Mouse (Mus musculus) lung, embryonic 15.5 days (tissue): ENCODE data around the gene Hdhd3. TPM values are rescaled to one million over a fixed set of nuclear protein-coding genes. Genes with fewer than 3 reads are reported as not detected.

Experiments
- ATAC-seq: fragments of 200-750 bp; cut with Nextera tagmentation; 2 replicates; pipeline ENCODE4 v1.8.0; 2017; ENCODE audit warnings: moderate number of reproducible peaks, borderline replicate concordance; ENCODE audit not compliant: low FRiP score, low TSS enrichment; ENCODE audit errors: extremely low read depth
- H3K27ac ChIP-seq: fragments of 300-500 bp; sonication (generic); 2 replicates; pipeline ENCODE4 v1.5.1; 2015; ENCODE audit warnings: moderate library complexity, mild to moderate bottlenecking, inconsistent platforms
- H3K27me3 ChIP-seq: fragments of 300-500 bp; sonication (generic); 2 replicates; pipeline ENCODE4 v1.6.1; 2015; ENCODE audit warnings: inconsistent platforms
- H3K36me3 ChIP-seq: fragments of 300-500 bp; sonication (generic); 2 replicates; pipeline ENCODE4 v1.6.1; 2015; ENCODE audit warnings: inconsistent platforms
- H3K4me1 ChIP-seq: fragments of 300-500 bp; sonication (generic); 2 replicates; pipeline ENCODE4 v1.6.1; 2015; ENCODE audit warnings: inconsistent platforms
- H3K4me2 ChIP-seq: fragments of 300-500 bp; sonication (generic); 2 replicates; pipeline ENCODE4 v1.6.1; 2015; ENCODE audit warnings: inconsistent platforms, mild to moderate bottlenecking, moderate library complexity
- H3K4me3 ChIP-seq: fragments of 300-500 bp; sonication (generic); 2 replicates; pipeline ENCODE4 v1.5.1; 2015; ENCODE audit warnings: mild to moderate bottlenecking, inconsistent platforms
- H3K9ac ChIP-seq: fragments of 300-500 bp; sonication (generic); 2 replicates; pipeline ENCODE4 v1.6.1; 2015; ENCODE audit warnings: inconsistent platforms
- H3K9me3 ChIP-seq: fragments of 300-500 bp; sonication (generic); 2 replicates; pipeline ENCODE4 v1.6.1; 2016; ENCODE audit warnings: inconsistent platforms
- WGBS: fragments of 180-500 bp; shearing (Covaris S2); methylation state at CpG from one replicate; pipeline ENCODE4 v1.1.7; 2015; 5-methylcytosine and 5-hydroxymethylcytosine counted together
- polyA plus RNA-seq: library from polyadenylated mRNA; unstranded; fragments of >200 nt; fragmentation: Nextera tagmentation; extraction: Ambion mirVana; gene quantifications from 2 replicates; pipeline ENCODE4 v1.2.1, GENCODE M21; 2015

The Hdhd3 gene
- polyA plus RNA-seq, 1 experiment from 2014 or later = 18.6 TPM

- Histone ChIP-seq H3K27ac (peak overlapping the region; percentile 89), H3K4me2 (peak overlapping the region; percentile 75), H3K9ac (peak overlapping the region; percentile 66), H3K4me1 (peaks cover 59% of the 10 kb centered on the region), H3K9me3 (no peaks in the 10 kb centered on the region), H3K36me3 (peaks cover 21% of the 10 kb centered on the region), H3K27me3 (no peaks in the 10 kb centered on the region), H3K4me3 (peak overlapping the region; percentile 75)
- WGBS = 1% methylated on average over 26 of the region's 26 CpGs
- peak; percentile 66; the same call in 1 of the 2 replicates for ATAC-seq
Observed at GRCm38 (mm10) chr4:62519122-62519848, 16.0 kb upstream of the Hdhd3 start.

GRCm38 (mm10) chr4:62518416-62519121 is 15.3 kb upstream of the Hdhd3 start:
- Histone ChIP-seq H3K4me3 (peak overlapping the region; percentile 75), H3K4me1 (peaks cover 56% of the 10 kb centered on the region), H3K27me3 (no peaks in the 10 kb centered on the region), H3K27ac (peak overlapping the region; percentile 89), H3K36me3 (peaks cover 18% of the 10 kb centered on the region), H3K9ac (peak overlapping the region; percentile 66), H3K9me3 (no peaks in the 10 kb centered on the region), H3K4me2 (peak overlapping the region; percentile 75)
- ATAC-seq = peak; percentile 5; the same call in 1 of the 2 replicates
- WGBS = 30% methylated on average over 13 of the region's 13 CpGs

DNA sequence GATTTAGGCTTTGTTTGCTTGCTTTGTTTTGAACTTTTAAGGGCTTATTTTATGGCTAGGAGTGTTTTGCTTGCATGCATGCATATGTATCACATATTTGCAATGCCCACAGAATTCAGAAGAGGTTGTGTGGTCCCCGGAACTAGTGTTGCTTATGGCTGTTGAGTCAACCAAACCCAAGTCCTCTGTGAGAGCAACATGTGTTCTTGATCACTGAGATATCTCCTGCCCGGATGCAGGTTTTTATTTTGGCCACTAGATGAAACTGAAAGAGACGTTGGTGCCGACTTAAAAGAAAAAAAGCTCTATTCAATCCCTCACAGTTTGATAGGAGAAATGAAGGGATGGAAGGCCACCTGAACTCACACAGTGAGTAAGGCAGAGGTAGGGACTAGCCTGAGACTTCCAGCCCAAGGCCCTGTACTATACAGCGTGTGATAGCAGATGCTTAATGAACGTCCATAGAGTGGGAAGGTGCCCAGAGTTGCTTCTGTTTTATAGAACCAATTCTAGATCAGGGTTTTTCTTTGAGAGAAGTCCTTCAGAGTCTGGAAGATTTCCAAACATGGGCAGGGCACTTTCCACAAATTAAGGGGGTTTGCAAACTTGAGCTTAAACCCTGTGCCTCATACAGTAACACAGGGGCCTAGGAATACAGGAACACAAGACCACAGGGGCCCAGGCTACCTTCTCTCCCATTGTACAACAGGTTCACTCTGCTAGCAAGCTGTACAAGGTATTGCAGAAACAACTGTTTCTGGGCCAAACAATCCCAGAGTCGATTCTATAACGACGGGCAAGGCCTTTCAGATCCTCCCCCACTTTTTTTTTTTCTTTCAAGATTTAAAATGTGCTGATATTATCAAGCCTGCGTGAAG is 14.5 kb upstream of the Hdhd3 start:
- Histone ChIP-seq H3K36me3 (peaks cover 17% of the 10 kb centered on the region), H3K9me3 (no peaks in the 10 kb centered on the region), H3K4me1 (peaks cover 52% of the 10 kb centered on the region), H3K27ac (peak overlapping the region; percentile 89), H3K4me2 (peak overlapping the region; percentile 75), H3K9ac (0 out of 2 replicates have a peak overlapping the region, but pooled peaks have one; percentile 66), H3K27me3 (no peaks in the 10 kb centered on the region), H3K4me3 (peak overlapping the region; percentile 75)
- WGBS = 67% methylated on average over 10 of the region's 10 CpGs
- no peak for ATAC-seq

DNA sequence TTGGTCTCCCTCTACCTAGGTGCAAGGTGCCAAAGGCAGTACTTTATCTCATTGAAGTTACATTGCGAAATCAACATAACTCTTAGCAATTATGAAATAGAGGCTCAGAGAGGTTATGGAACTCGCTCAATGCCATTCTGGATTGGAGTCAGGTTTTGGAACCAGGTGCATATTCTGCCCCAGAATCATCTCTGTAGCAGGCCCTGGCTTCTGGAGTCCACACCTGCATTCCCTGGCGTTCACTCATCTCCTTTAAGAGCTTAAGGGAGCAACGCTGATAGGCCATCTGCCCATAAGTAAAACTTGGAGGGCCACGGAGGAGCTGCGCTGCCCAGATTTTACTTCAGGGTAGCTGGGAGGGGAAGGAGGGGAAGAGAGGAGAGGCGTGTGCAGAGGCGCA is 13.8 kb upstream of the Hdhd3 start:
- no peaks in the 10 kb centered on the region for H3K9me3 ChIP-seq
- H3K9ac ChIP-seq = no peak overlapping the region
- H3K27me3 ChIP-seq = no peaks in the 10 kb centered on the region
- no peak overlapping the region for H3K4me3 ChIP-seq
- 71% methylated on average over 8 of the region's 8 CpGs for WGBS
- peak overlapping the region; percentile 89 for H3K27ac ChIP-seq
- peak overlapping the region; percentile 75; the same call in 1 of the 2 replicates for H3K4me2 ChIP-seq
- H3K4me1 ChIP-seq = peaks cover 52% of the 10 kb centered on the region
- no peak for ATAC-seq
- peaks cover 18% of the 10 kb centered on the region for H3K36me3 ChIP-seq

DNA sequence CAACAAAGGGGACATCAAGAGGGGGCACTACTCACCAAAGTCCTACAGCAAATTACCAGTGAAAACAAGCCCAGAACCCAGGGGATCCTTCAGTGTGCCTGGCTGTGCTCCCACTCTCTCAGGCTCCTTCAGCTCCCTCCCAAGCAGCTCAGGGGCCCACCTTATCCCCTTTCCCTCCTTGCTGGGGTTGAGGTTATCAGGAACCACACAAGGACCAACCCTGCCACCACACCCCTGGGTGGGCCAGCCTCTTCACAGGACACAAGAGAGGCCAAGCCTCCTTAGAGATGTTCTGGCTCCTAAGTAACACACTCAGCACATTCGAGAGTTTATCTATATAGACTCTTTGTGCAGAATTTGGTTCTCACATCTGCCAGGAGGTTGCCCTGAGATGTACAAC is 13.3 kb upstream of the Hdhd3 start:
- H3K4me1 ChIP-seq = peaks cover 52% of the 10 kb centered on the region
- peaks cover 21% of the 10 kb centered on the region for H3K36me3 ChIP-seq
- no peaks in the 10 kb centered on the region for H3K9me3 ChIP-seq
- H3K27ac ChIP-seq = peak overlapping the region; percentile 89
- no peak overlapping the region for H3K9ac ChIP-seq
- peak overlapping the region; percentile 35 for H3K4me2 ChIP-seq
- H3K27me3 ChIP-seq = no peaks in the 10 kb centered on the region
- no peak overlapping the region for H3K4me3 ChIP-seq
- 52% methylated on average over 1 of the region's 1 CpGs for WGBS
- ATAC-seq = peak; percentile 21; the same call in 1 of the 2 replicates

DNA sequence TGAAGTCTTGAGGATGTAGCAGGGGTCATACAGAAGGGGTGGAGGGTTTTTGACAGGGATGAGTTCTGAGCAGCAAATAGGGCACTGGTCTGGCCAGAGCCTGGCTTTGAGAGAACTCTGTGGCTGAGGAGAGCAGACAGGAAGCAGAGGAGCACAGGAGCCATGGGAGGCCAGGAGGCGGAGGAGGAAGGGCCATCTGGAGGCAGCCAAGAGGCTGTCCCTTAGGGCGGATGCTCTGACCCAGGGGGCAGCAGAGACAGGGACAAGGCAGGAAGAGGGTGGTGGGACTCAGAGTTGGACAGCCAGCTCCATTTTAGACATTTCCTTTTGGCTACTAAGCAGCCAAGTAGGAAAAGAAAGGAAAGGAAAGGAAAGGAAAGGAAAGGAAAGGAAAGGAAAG is 12.8 kb upstream of the Hdhd3 start:
- no peak overlapping the region for H3K4me3 ChIP-seq
- no peaks in the 10 kb centered on the region for H3K9me3 ChIP-seq
- no peak for ATAC-seq
- peaks cover 24% of the 10 kb centered on the region for H3K36me3 ChIP-seq
- H3K27me3 ChIP-seq = no peaks in the 10 kb centered on the region
- H3K27ac ChIP-seq = peak overlapping the region; percentile 89
- 33% methylated on average over 2 of the region's 2 CpGs for WGBS
- peaks cover 52% of the 10 kb centered on the region for H3K4me1 ChIP-seq
- no peak overlapping the region; the same call in 1 of the 2 replicates for H3K9ac ChIP-seq
- H3K4me2 ChIP-seq = peak overlapping the region; percentile 35

DNA sequence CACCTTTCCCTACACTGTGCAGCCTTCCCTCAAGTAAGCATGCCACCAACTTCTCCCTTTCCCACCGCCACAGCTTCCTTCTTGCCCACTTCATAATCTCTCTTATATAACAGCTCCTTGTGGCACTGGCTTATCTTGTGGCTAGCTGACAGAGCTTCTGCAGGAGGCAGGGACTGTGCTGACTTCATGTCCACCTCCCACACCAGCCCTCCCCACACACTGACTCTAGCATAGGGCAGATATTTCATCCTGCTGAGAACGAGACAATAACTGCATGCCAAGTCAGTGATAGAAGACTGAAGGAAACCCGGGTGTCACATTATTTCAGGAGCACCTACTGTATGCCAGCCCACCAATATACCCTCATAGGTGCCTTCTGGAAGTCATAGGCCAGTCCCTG is 12.2 kb upstream of the Hdhd3 start:
- WGBS = 57% methylated on average over 3 of the region's 3 CpGs
- no peak for ATAC-seq
- Histone ChIP-seq H3K36me3 (peaks cover 30% of the 10 kb centered on the region), H3K4me3 (no peak overlapping the region), H3K4me1 (peaks cover 52% of the 10 kb centered on the region), H3K27ac (peak overlapping the region; percentile 89), H3K27me3 (no peaks in the 10 kb centered on the region), H3K9ac (no peak overlapping the region), H3K4me2 (peak overlapping the region; percentile 35; the same call in 1 of the 2 replicates), H3K9me3 (no peaks in the 10 kb centered on the region)

DNA sequence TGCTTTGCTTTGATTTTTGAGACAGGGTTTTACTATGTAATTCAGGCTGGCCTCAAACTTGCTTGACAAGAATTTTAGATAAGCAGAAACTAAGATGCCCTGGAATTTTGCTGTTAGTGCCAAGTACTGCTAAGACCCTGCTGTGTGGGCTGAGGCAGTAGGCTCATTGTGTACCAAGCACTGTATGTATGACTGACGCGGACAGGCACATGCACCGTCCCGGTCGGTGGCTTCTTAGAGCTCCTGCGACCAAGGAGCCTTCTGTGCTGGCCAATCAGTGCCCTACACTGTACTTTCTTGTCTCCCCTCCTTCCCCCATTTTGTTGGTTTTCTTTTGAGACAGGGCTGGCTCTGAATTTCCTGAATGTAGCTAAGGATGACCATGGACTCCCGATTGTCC is 11.7 kb upstream of the Hdhd3 start:
- H3K27me3 ChIP-seq = no peaks in the 10 kb centered on the region
- H3K27ac ChIP-seq = peak overlapping the region; percentile 89
- H3K4me3 ChIP-seq = no peak overlapping the region
- H3K9me3 ChIP-seq = no peaks in the 10 kb centered on the region
- H3K9ac ChIP-seq = no peak overlapping the region
- H3K4me1 ChIP-seq = peaks cover 52% of the 10 kb centered on the region
- 61% methylated on average over 7 of the region's 7 CpGs for WGBS
- H3K4me2 ChIP-seq = peak overlapping the region; percentile 35; the same call in 1 of the 2 replicates
- no peak for ATAC-seq
- peaks cover 35% of the 10 kb centered on the region for H3K36me3 ChIP-seq

DNA sequence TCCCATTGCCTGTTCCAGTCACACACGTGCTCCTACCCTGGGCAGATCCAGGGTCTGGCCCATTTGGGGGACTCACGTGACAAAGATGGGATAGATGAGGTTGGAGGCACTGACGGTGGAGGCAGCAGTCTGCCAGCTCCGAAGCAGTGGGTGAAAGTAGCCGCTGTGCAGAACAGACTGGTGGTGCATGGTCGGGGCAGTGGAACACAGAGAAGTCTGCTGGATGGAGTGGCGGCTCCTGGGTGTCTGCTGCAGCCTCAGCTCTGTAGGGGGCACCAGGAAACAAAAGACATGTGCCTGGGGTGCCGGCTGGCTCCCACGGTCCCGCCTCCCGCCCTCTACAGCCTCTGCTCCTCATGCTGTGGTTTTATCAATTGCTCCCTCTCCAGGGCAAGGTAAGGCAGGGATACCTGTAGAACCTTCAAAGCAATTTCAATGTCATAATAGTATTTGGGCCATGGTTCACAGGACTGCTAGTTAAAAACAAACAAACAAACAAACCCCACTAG is 10.8 kb upstream of the Hdhd3 start:
- Histone ChIP-seq H3K4me3 (no peak overlapping the region), H3K9me3 (no peaks in the 10 kb centered on the region), H3K27me3 (no peaks in the 10 kb centered on the region), H3K4me1 (peaks cover 49% of the 10 kb centered on the region), H3K9ac (no peak overlapping the region), H3K27ac (no peak overlapping the region), H3K4me2 (no peak overlapping the region), H3K36me3 (peaks cover 44% of the 10 kb centered on the region)
- WGBS = 57% methylated on average over 11 of the region's 11 CpGs
- ATAC-seq = no peak

DNA sequence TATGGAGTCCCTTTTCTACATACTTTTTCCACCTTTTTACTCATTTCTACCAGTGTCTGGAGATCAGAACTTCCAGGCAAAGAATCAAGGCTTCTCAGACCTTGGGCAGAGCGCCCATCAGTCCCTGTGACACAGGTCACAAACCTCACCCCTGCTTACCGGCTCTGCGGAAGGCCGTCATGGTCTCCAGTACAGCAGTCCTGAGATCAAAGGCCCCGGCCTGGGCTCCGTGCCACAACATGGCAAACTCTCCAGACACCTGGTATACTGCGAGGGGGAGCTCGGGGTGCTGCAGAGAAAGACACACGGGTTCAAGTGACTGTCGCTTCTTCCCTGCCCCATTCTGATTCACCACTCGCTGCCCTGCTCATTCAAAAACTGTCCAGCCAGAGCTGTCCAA is 6.7 kb upstream of the Hdhd3 start:
- Histone ChIP-seq H3K4me3 (no peak overlapping the region), H3K36me3 (peaks cover 64% of the 10 kb centered on the region), H3K27ac (no peak overlapping the region), H3K9ac (no peak overlapping the region), H3K27me3 (no peaks in the 10 kb centered on the region), H3K4me2 (no peak overlapping the region), H3K9me3 (no peaks in the 10 kb centered on the region), H3K4me1 (peaks cover 8% of the 10 kb centered on the region)
- no peak for ATAC-seq
- WGBS = 80% methylated on average over 11 of the region's 11 CpGs

GRCm38 (mm10) chr4:62508839-62509238 is 5.6 kb upstream of the Hdhd3 start:
- no peak overlapping the region for H3K4me3 ChIP-seq
- no peaks in the 10 kb centered on the region for H3K27me3 ChIP-seq
- no peak overlapping the region for H3K4me2 ChIP-seq
- H3K9ac ChIP-seq = no peak overlapping the region
- ATAC-seq = no peak
- H3K36me3 ChIP-seq = peaks cover 64% of the 10 kb centered on the region
- H3K4me1 ChIP-seq = 0 out of 2 replicates have a peak, but pooled peaks cover under 1% of the 10 kb centered on the region
- 89% methylated on average over 5 of the region's 5 CpGs for WGBS
- no peaks in the 10 kb centered on the region for H3K9me3 ChIP-seq
- H3K27ac ChIP-seq = no peak overlapping the region
